Mouse (Mus musculus) intestine, embryonic 15.5 days (tissue): ENCODE data around the gene Tmem203. TPM values are rescaled to one million over a fixed set of nuclear protein-coding genes. Genes with fewer than 3 reads are reported as not detected.
"Not testable (repeated sequence)": the region's sequence is repeated elsewhere in the genome, so short reads cannot be mapped to it uniquely, and the experiment has no call there.

ENCODE experiments used
- ATAC-seq: fragments of 200-750 bp; cut with Nextera tagmentation; 2 replicates; pipeline ENCODE4 v1.8.0; 2017; ENCODE audit warnings: moderate TSS enrichment, moderate library complexity
- H3K27ac ChIP-seq: fragments of 300-500 bp; sonication (generic); 2 replicates; pipeline ENCODE4 v1.5.1; 2015; ENCODE audit warnings: mild to moderate bottlenecking, inconsistent platforms
- H3K27me3 ChIP-seq: fragments of 300-500 bp; sonication (generic); replicated peaks from 2 replicates; pipeline ENCODE4 v1.6.1; 2015; ENCODE audit warnings: inconsistent platforms
- H3K36me3 ChIP-seq: fragments of 300-500 bp; sonication (generic); 2 replicates; pipeline ENCODE4 v1.6.1; 2015; ENCODE audit warnings: inconsistent platforms
- H3K4me1 ChIP-seq: fragments of 300-500 bp; sonication (generic); replicated peaks from 2 replicates; pipeline ENCODE4 v1.6.1; 2015; ENCODE audit warnings: inconsistent platforms
- H3K4me2 ChIP-seq: fragments of 300-500 bp; sonication (generic); replicated peaks from 2 replicates; pipeline ENCODE4 v1.6.1; 2015; ENCODE audit warnings: mild to moderate bottlenecking, inconsistent platforms
- H3K4me3 ChIP-seq: fragments of 300-500 bp; sonication (generic); replicated peaks from 2 replicates; pipeline ENCODE4 v1.5.1; 2015; ENCODE audit warnings: inconsistent platforms
- H3K9ac ChIP-seq: fragments of 300-500 bp; sonication (generic); 2 replicates; pipeline ENCODE4 v1.6.1; 2015; ENCODE audit warnings: inconsistent platforms
- H3K9me3 ChIP-seq: fragments of 300-500 bp; sonication (generic); 2 replicates; pipeline ENCODE4 v1.6.1; 2016; ENCODE audit warnings: inconsistent platforms
- WGBS: fragments of 180-500 bp; shearing (Covaris S2); methylation state at CpG from one replicate; pipeline ENCODE4 v1.1.7; 2015; 5-methylcytosine and 5-hydroxymethylcytosine counted together
- polyA plus RNA-seq: library from polyadenylated mRNA; unstranded; fragments of >200 nt; fragmentation: Nextera tagmentation; extraction: Ambion mirVana; gene quantifications from 2 replicates; pipeline ENCODE4 v1.2.1, GENCODE M21; 2015

Tmem203 gene
- polyA plus RNA-seq, 1 experiment from 2014 or later: 23.2 TPM

DNA sequence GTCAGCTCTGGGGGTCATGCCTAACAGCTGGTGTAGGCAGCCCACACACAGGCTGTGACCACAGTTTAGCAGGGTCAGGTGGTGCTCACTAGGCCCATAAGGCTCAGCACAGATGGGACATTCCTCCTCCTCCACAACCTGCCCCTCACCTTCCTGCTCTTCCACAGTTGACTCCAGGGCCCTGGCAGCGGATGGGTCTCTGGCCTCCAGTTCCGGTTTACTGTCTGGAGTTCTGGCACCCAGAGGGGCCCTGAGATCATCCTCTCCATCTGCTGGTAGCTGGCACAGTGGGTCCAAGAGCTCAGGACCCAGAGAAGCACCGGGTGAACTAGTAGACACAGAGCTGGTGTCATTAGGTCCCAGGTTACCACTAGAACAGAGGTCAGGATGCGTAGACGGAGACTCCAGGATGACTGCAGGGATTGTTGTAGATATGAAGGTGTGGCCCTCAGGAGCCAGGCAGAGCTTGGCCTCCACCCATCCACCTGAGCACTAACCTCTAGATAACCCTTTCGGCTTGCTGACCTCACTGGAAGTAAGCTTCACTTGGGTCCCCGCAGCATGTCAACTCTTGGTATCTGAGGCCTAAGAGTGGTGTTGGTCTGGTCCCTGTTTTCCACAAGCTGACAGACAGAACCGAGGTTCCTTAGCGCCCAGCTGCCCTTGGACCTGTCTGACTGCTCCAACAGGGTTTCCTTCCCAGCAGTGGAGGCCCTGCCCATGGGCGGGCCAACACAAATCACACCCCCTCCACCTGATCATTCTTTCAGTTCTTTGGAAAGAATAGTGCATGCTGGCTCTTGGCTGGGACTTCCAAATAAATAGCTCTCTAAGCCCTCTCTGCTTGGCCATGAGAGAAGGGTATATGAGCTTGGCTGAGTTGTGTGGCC is 8.8 kb upstream of the Tmem203 start, which contains the start of gene AL732309.1:
Gene AL732309.1, minus strand, starts transcription at position 681 of the 890 bp plus-strand sequence.
- H3K36me3 ChIP-seq: peaks cover 18% of the 10 kb centered on the region
- 80% methylated on average over 10 of the region's 10 CpGs for WGBS
- ATAC-seq: peak; percentile 74
- H3K4me1 ChIP-seq: peaks cover 11% of the 10 kb centered on the region
- H3K9me3 ChIP-seq: no peaks in the 10 kb centered on the region
- peak within 1 kb of the TSS; percentile 36; the same call in 1 of the 2 replicates for H3K27ac ChIP-seq
- peak within 1 kb of the TSS; percentile 24; the same call in 1 of the 2 replicates for H3K4me2 ChIP-seq
- no peak within 1 kb of the TSS for H3K9ac ChIP-seq
- no peak within 1 kb of the TSS for H3K4me3 ChIP-seq
- peaks cover 6% of the 10 kb centered on the region for H3K27me3 ChIP-seq

DNA sequence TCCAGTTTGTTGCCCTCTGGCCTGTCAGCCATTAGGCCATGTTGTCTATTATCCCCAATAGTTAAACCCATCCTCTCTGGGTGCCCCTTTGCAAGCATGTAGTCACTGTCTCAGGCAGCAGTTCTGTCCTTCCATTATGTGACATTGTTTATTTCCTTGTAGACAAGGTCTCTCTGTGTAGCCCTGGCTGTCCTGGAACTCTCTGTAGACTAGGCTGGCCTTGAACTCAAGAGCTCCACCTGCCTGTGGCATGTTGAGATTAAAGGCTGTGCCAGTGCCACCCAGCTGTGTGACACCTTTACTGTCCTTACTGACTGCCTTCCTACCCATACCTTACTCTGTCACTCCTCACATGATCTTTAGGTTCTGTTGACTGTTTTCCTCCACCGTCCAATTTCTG is 2.9 kb upstream of the Tmem203 start:
- no peak for ATAC-seq
- Histone ChIP-seq H3K36me3 (peaks cover 27% of the 10 kb centered on the region), H3K4me2 (no peak overlapping the region), H3K4me1 (peaks cover 18% of the 10 kb centered on the region), H3K9me3 (no peaks in the 10 kb centered on the region), H3K9ac (no peak overlapping the region), H3K4me3 (no peak overlapping the region), H3K27me3 (no peaks in the 10 kb centered on the region), H3K27ac (no peak overlapping the region)
- WGBS: 92% methylated on average over 1 of the region's 1 CpGs

DNA sequence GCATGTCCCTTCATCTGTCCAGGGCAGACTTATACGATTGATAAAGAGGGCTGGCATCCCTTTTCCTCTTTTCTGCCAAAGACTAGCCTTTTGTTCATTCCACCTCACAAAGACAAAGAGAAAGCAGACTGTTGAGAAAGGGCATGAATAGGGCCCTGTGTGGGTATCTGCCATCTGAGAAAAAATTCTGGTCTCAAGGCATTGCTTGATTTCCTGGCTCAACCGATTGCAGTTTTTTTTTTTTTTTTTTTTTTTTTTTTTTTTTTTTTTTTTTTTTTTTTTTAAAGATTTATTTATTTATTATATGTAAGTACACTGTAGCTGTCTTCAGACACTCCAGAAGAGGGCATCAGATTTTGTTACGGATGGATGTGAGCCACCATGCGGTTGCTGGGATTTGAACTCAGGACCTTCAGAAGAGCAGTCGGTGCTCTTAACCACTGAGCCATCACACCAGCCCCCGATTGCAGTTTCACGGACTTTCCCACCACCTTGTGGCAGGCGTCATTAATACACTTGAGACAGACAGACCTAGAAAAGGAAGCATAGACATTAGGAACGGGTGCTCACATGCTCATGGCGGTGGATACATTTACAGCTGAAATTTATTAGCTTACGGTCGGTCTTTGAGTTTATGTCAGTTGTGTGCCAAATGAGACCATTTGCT is 1.3 kb downstream of the Tmem203 start:
- peaks cover 18% of the 10 kb centered on the region for H3K4me1 ChIP-seq
- H3K4me2 ChIP-seq: peak overlapping the region; percentile 92
- peak overlapping the region; percentile 92 for H3K4me3 ChIP-seq
- H3K27ac ChIP-seq, ATAC-seq, H3K9me3 ChIP-seq, H3K27me3 ChIP-seq, H3K36me3 ChIP-seq: not testable (repeated sequence)
- peak overlapping the region; percentile 77; the same call in 1 of the 2 replicates for H3K9ac ChIP-seq
- 56% methylated on average over 12 of the region's 12 CpGs for WGBS

DNA sequence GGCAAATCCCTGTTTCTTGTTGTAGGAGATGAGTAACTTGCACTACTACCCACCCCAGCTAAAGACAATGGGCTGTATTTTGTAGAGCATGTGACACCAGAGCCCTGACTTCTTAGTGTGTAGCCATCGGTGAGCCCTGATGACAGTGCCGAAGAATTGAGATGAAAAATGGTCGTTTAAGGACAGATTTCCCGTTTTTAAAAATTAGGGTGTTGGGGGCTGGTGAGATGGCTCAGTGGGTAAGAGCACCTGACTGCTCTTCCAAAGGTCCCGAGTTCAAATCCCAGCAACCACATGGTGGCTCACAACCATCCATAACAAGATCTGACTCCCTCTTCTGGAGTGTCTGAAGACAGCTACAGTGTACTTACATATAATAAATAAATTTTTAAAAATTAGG is 2.0 kb downstream of the Tmem203 start:
- not testable (repeated sequence) for H3K4me3 ChIP-seq, H3K27ac ChIP-seq, H3K27me3 ChIP-seq, ATAC-seq, H3K9me3 ChIP-seq, H3K36me3 ChIP-seq, H3K4me2 ChIP-seq, H3K9ac ChIP-seq
- peaks cover 18% of the 10 kb centered on the region for H3K4me1 ChIP-seq
- WGBS: 83% methylated on average over 5 of the region's 5 CpGs

DNA sequence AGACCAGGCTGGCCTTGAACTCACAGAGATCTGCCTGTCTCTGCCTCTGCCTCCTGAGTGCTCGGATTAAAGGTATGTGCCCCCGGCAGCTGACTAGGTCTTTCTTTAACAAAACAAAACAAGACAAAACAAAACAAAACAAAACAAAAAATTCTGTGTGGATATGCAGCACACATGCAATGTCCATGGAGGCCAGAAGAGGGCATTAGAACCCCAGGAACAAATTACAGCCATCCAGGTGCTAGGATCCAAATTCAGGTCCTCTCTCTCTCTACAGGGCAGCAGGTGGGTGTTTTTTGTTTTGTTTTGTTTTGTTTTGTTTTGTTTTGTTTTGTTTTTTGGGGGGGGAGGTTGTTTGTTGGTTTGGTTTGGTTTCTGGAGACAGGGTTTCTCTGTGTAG is 3.6 kb downstream of the Tmem203 start:
- no peaks in the 10 kb centered on the region for H3K36me3 ChIP-seq
- no peak overlapping the region for H3K9ac ChIP-seq
- no peak overlapping the region for H3K4me3 ChIP-seq
- no peak overlapping the region for H3K4me2 ChIP-seq
- H3K4me1 ChIP-seq: peaks cover 29% of the 10 kb centered on the region
- peaks cover 2% of the 10 kb centered on the region for H3K27me3 ChIP-seq
- H3K27ac ChIP-seq: no peak overlapping the region
- WGBS: 71% methylated on average over 2 of the region's 2 CpGs
- no peaks in the 10 kb centered on the region for H3K9me3 ChIP-seq
- ATAC-seq: no peak

DNA sequence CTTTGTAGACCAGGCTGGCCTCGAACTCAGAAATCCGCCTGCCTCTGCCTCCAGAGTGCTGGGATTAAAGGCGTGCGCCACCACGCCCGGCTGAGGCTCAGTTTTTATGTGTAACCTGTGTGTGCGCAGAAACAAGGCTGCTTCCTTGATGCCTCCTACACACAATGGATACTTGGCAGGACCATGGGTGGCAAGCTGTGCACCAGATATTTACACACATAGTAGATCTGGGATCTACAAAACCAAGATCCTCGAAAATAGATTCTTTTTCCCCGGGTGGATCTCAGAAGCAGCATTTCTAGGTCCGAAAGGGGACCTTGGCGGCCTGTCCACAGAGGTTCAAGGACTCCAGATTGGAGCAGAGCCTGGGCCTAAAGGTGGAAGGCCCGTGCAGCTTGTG is 6.6 kb downstream of the Tmem203 start:
- ATAC-seq: no peak; the same call in 1 of the 2 replicates

DNA sequence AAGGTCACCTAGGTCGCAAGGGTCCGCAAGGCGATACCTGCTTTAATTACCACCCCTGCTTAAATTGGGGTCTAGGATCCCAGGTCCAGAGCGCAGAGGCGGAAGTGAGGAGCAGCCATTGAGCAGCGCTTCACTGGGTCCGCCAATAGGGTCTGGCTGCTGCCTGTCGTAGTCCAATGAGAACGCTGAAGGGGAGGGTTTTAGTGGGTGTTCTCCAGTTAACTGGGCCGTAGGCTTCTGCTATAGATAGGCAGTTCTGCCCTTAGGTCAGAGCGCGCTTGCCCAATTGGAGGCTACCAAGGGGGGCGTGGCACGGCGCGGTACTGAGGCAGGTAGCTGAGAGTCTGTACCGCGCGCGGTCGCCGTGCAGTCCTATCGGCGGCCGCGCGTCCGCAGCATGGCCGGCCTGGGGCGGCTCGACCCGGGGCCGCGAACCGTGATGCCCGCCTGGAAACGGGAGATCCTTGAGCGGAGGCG is 7.1 kb downstream of the Tmem203 start, which contains the start of gene Tprn:
Gene Tprn, plus strand, starts transcription at position 328 of the 477 bp plus-strand sequence.
- WGBS: under 1% methylated on average over 39 of the region's 39 CpGs

More for the DNA sequence above, 6.6 kb downstream of the Tmem203 start:
- Histone ChIP-seq H3K9me3 (no peaks in the 10 kb centered on the region), H3K27ac (0 out of 2 replicates have a peak overlapping the region, but pooled peaks have one; percentile 60), H3K9ac (peak overlapping the region; percentile 81; the same call in 1 of the 2 replicates), H3K4me3 (peak overlapping the region; percentile 87), H3K36me3 (no peaks in the 10 kb centered on the region), H3K4me1 (peaks cover 37% of the 10 kb centered on the region), H3K4me2 (peak overlapping the region; percentile 97), H3K27me3 (peaks cover 6% of the 10 kb centered on the region)
- 44% methylated on average over 12 of the region's 12 CpGs for WGBS

DNA sequence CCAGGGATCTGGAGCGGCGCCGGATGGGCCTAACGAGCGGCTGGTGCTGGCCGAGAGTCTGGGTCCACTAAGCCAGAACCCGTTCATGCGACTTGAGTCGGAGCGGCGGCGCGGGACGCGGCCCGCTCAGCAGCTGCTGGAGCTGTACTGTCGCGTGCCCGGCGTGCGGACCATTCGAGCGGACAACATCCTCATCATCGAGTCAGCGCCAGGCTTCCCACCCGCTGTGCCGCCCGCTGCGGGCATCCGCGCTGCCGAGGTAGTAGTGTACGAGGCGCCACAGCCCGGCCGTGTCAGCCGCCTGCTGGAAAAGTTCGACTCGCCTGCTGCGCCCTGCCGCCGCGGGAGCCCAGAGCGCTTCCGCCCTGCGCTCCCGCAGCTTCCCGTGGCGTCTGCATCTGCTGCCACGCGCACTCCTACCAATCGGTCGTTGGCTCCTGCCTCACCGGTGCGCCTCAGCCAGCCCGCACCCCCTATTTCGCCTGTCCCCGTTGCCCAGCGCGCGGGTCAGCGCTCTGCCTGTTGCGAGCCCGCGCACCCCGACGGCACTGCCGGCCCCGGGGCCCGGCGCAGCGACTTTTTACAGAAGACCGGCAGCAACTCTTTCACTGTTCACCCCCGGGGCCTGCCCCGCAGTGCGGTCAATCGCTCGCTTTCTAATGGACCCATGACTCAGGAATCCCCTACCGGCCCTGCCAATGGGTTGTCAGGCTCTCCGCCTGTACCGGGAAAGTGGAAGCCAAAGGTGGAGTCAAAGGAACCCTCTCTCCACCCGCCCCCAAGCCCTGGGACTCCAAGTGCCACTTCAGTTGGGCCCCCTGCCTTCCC is 7.8 kb downstream of the Tmem203 start:
- Histone ChIP-seq H3K9me3 (no peaks in the 10 kb centered on the region), H3K4me3 (peak overlapping the region; percentile 87), H3K4me1 (peaks cover 39% of the 10 kb centered on the region), H3K27me3 (peaks cover 6% of the 10 kb centered on the region), H3K4me2 (peak overlapping the region; percentile 97), H3K9ac (peak overlapping the region; percentile 81), H3K36me3 (no peaks in the 10 kb centered on the region), H3K27ac (peak overlapping the region; percentile 58; the same call in 1 of the 2 replicates)
- WGBS: under 1% methylated on average over 82 of the region's 82 CpGs
- ATAC-seq: peak; percentile 16

More for the DNA sequence above, 7.1 kb downstream of the Tmem203 start, which contains the start of gene Tprn:
- Histone ChIP-seq H3K4me1 (peaks cover 39% of the 10 kb centered on the region), H3K27me3 (peaks cover 6% of the 10 kb centered on the region), H3K9ac (peak within 1 kb of the TSS; percentile 81), H3K36me3 (no peaks in the 10 kb centered on the region), H3K4me2 (peak within 1 kb of the TSS; percentile 97), H3K27ac (peak within 1 kb of the TSS; percentile 60; the same call in 1 of the 2 replicates), H3K4me3 (peak within 1 kb of the TSS; percentile 87), H3K9me3 (no peaks in the 10 kb centered on the region)
- peak; percentile 96 for ATAC-seq

DNA sequence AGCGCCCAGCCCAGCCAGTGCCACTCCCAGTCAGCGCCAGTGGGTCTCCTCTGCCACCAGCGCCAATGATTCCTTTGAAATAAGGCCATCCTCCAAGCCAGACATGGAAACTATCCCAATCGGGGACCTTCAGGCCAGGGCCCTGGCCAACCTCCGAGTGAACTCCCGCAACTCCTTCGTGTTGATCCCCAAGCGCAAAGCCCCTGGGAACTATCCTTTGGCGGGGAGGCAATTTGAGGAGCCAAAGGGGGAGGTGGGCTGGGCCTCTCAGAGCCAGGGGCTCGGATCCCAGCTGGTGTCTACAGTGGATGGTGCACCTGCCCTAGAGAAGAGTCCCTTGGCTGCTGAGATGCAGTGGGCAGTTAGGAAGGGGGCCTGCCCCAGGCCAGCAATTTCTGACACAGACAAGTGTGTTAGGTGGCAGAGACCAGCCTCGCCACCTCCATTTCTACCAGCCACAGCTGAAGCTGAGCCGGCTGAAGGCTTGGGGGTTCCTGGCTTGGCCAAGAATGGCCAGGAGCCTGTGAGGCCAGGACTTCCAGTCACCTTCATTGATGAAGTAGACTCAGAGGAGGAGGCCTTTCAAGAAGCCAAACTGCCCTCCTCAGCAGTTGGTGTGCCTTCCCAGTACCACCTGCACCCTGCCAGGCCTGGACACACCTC is 8.5 kb downstream of the Tmem203 start:
- Histone ChIP-seq H3K4me3 (peak overlapping the region; percentile 87), H3K27ac (no peak overlapping the region), H3K27me3 (peaks cover 6% of the 10 kb centered on the region), H3K9me3 (no peaks in the 10 kb centered on the region), H3K9ac (peak overlapping the region; percentile 81), H3K36me3 (0 out of 2 replicates have a peak, but pooled peaks cover 1% of the 10 kb centered on the region), H3K4me1 (peaks cover 39% of the 10 kb centered on the region), H3K4me2 (peak overlapping the region; percentile 97)
- 22% methylated on average over 12 of the region's 12 CpGs for WGBS
- ATAC-seq: no peak

DNA sequence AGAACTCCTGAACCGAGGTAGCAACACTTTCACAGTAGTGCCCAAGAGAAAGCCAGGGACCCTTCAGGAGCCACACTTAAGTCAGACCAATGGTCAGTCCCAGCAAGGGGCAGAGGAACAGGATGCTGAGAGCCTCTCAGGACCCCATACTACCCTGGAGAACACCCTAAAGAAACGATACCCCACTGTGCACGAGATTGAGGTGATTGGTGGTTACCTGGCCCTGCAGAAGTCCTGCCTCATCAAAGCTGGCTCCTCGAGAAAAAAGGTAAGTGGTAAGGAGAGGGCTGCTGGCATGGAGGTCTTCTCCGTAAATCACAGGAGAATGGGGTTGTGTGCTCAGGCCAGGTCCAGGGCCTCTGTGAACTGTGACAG is 9.0 kb downstream of the Tmem203 start:
- H3K4me1 ChIP-seq: peaks cover 39% of the 10 kb centered on the region
- H3K27me3 ChIP-seq: peaks cover 6% of the 10 kb centered on the region
- H3K4me2 ChIP-seq: peak overlapping the region; percentile 97
- peak overlapping the region; percentile 71; the same call in 1 of the 2 replicates for H3K27ac ChIP-seq
- H3K9me3 ChIP-seq: no peaks in the 10 kb centered on the region
- H3K9ac ChIP-seq: peak overlapping the region; percentile 81; the same call in 1 of the 2 replicates
- H3K36me3 ChIP-seq: peaks cover 5% of the 10 kb centered on the region; the same call in 1 of the 2 replicates
- 68% methylated on average over 5 of the region's 5 CpGs for WGBS
- peak overlapping the region; percentile 87 for H3K4me3 ChIP-seq
- ATAC-seq: no peak

DNA sequence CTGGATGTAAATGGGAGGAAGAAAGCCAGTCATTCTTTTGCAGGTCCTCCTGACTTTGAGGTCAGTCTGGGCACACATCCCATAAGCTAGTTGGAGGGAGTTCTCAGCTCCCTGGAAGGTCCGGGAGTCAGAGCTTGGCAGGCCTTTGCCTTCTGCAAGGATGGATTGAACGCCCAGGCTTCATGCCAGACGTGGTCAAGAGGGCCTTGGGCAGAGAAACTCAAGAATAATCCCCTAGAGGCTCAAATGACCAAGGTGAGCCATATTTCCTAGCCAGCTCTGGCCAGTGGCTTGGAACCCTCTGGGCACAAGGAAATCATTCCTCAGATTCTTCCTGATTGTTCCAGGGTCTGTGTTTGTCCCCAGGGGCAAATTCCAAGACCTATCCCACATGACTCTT is 9.6 kb downstream of the Tmem203 start:
- H3K4me3 ChIP-seq: peak overlapping the region; percentile 87
- peaks cover 11% of the 10 kb centered on the region; the same call in 1 of the 2 replicates for H3K36me3 ChIP-seq
- H3K4me1 ChIP-seq: peaks cover 39% of the 10 kb centered on the region
- peaks cover 6% of the 10 kb centered on the region for H3K27me3 ChIP-seq
- H3K9me3 ChIP-seq: no peaks in the 10 kb centered on the region
- H3K27ac ChIP-seq: peak overlapping the region; percentile 71; the same call in 1 of the 2 replicates
- H3K4me2 ChIP-seq: peak overlapping the region; percentile 97
- H3K9ac ChIP-seq: peak overlapping the region; percentile 81
- WGBS: 75% methylated on average over 3 of the region's 3 CpGs
- ATAC-seq: no peak
